Mouse (Mus musculus) spleen, embryonic (tissue): Measurements from ENCODE around the gene Ltbp1.

Source experiments
- CTCF ChIA-PET: fragments of 350-600 bp; sonication (Branson Sonifier 250); formaldehyde crosslinking; loops from one replicate; lab custom pipeline; 2022; lab: Charles Lee

Gene Ltbp1

GRCm38 (mm10) chr17:75004820-75005219 is 548 bp upstream of the Ltbp1 start:
- CTCF ChIA-PET: no interaction called here

GRCm38 (mm10) chr17:75005685-75006680 is 615 bp downstream of the Ltbp1 start:
- CTCF ChIA-PET: no interaction called here

- CTCF ChIA-PET: no interaction called here
Measured at GRCm38 (mm10) chr17:75010955-75011354, 5.6 kb downstream of the Ltbp1 start.

GRCm38 (mm10) chr17:75013211-75013610 is 7.8 kb downstream of the Ltbp1 start:
- CTCF ChIA-PET: no interaction called here

GRCm38 (mm10) chr17:75013868-75014267 is 8.5 kb downstream of the Ltbp1 start:
- CTCF ChIA-PET: no interaction called here

- CTCF ChIA-PET: no interaction called here
Measured at GRCm38 (mm10) chr17:75014601-75015356, 9.4 kb downstream of the Ltbp1 start.

GRCm38 (mm10) chr17:75015546-75015945 is 10.2 kb downstream of the Ltbp1 start:
- CTCF ChIA-PET: no interaction called here

GRCm38 (mm10) chr17:75017423-75017822 is 12.1 kb downstream of the Ltbp1 start:
- CTCF ChIA-PET: no interaction called here

- CTCF ChIA-PET: no interaction called here
Measured at GRCm38 (mm10) chr17:75018142-75018541, 12.8 kb downstream of the Ltbp1 start.

GRCm38 (mm10) chr17:75020026-75020425 is 14.7 kb downstream of the Ltbp1 start:
- CTCF ChIA-PET: no interaction called here

GRCm38 (mm10) chr17:75020619-75021018 is 15.3 kb downstream of the Ltbp1 start:
- CTCF ChIA-PET: no interaction called here

- CTCF ChIA-PET: no interaction called here
Measured at GRCm38 (mm10) chr17:75027358-75028131, 22.2 kb downstream of the Ltbp1 start.

- CTCF ChIA-PET: no interaction called here
Measured at GRCm38 (mm10) chr17:75033356-75033755, 28.0 kb downstream of the Ltbp1 start.

- CTCF ChIA-PET: no interaction called here
Measured at GRCm38 (mm10) chr17:75033872-75034615, 28.7 kb downstream of the Ltbp1 start.

GRCm38 (mm10) chr17:75036881-75037280 is 31.5 kb downstream of the Ltbp1 start:
- CTCF ChIA-PET: no interaction called here

GRCm38 (mm10) chr17:75039017-75039416 is 33.6 kb downstream of the Ltbp1 start:
- CTCF ChIA-PET: no interaction called here

GRCm38 (mm10) chr17:75049366-75049969 is 44.1 kb downstream of the Ltbp1 start:
- CTCF ChIA-PET: no interaction called here

GRCm38 (mm10) chr17:75051440-75051925 is 46.1 kb downstream of the Ltbp1 start:
- CTCF ChIA-PET: no interaction called here

- CTCF ChIA-PET: no interaction called here
Measured at GRCm38 (mm10) chr17:75055235-75055634, 49.9 kb downstream of the Ltbp1 start.

GRCm38 (mm10) chr17:75055961-75056360 is 50.6 kb downstream of the Ltbp1 start:
- CTCF ChIA-PET: no interaction called here
